Mouse (Mus musculus) liver, adult 2 months (tissue): ENCODE results near the gene Klhl8. TPM values are rescaled to one million over a fixed set of nuclear protein-coding genes. Genes with fewer than 3 reads are reported as not detected.
A peak's percentile ranks its signal among the peaks of the same experiment; 100 is the strongest.

Experiments used
- DNase-seq: peaks from one replicate; pipeline ENCODE4 v3.0.0-alpha.2; 2011; ENCODE audit warnings: low read depth, low spot score; ENCODE audit errors: extremely low read depth
- H3K27ac ChIP-seq: fragments of 200-500 bp; replicated peaks from 2 replicates; pipeline ENCODE4 v1.5.1; 2012; ENCODE audit warnings: low read depth, mild to moderate bottlenecking, control low read depth, inconsistent platforms, low read length; ENCODE audit not compliant: insufficient read depth
- H3K27me3 ChIP-seq: fragments of 200-500 bp; 2 replicates; pipeline ENCODE4 v1.6.1; 2012; ENCODE audit warnings: mild to moderate bottlenecking, moderate library complexity, low read length, inconsistent platforms; ENCODE audit not compliant: control insufficient read depth, insufficient read depth
- H3K36me3 ChIP-seq: fragments of 200-500 bp; 2 replicates; pipeline ENCODE4 v1.6.1; 2012; ENCODE audit warnings: low read length, inconsistent platforms; ENCODE audit not compliant: control insufficient read depth, insufficient read depth
- H3K4me1 ChIP-seq: fragments of 200-500 bp; 2 replicates; pipeline ENCODE4 v1.6.1; 2011; ENCODE audit warnings: low read length; ENCODE audit not compliant: control insufficient read depth, insufficient read depth
- H3K4me3 ChIP-seq: fragments of 200-500 bp; 2 replicates; pipeline ENCODE4 v1.5.1; 2011; ENCODE audit warnings: low read depth, mild to moderate bottlenecking, control low read depth, low read length, moderate library complexity; ENCODE audit not compliant: insufficient read depth
- H3K79me2 ChIP-seq: fragments of 200-500 bp; 2 replicates; pipeline ENCODE4 v1.6.1; 2012; ENCODE audit warnings: inconsistent platforms, mild to moderate bottlenecking, low read length, moderate library complexity; ENCODE audit not compliant: control insufficient read depth, insufficient read depth
- H3K9ac ChIP-seq: fragments of 200-500 bp; 2 replicates; pipeline ENCODE4 v1.6.1; 2012; ENCODE audit warnings: low read depth, mild to moderate bottlenecking, control low read depth, inconsistent platforms, low read length
- CTCF ChIP-seq: fragments of 200-500 bp; IDR thresholded peaks from 2 replicates; pipeline ENCODE4 v1.5.1; 2011; ENCODE audit warnings: low read depth, low read length, control low read depth
- POLR2A ChIP-seq: fragments of 200-500 bp; IDR thresholded peaks from 2 replicates; pipeline ENCODE4 v1.6.1; 2011; ENCODE audit warnings: low read length, control low read depth; ENCODE audit not compliant: insufficient read depth; ENCODE audit errors: extremely low read depth
- WGBS: fragments of 180-500 bp; shearing (Covaris S2); methylation state at CpG from one replicate; pipeline ENCODE4 v1.1.7; 2018; 5-methylcytosine and 5-hydroxymethylcytosine counted together
- polyA plus RNA-seq: library from polyadenylated mRNA; depleted of rRNA; stranded (reverse); fragments of >200 nt; gene quantifications from 2 replicates; pipeline ENCODE4 v1.2.3, GENCODE M21; 2012
- total RNA-seq: library from RNA; depleted of rRNA; stranded (reverse); fragments of >200 nt; gene quantifications from 2 replicates; pipeline ENCODE4 v1.2.3, GENCODE M21; 2014

Klhl8 gene
- total and polyA plus RNA-seq, 2 experiments = 1.3 to 2.6 TPM

DNA sequence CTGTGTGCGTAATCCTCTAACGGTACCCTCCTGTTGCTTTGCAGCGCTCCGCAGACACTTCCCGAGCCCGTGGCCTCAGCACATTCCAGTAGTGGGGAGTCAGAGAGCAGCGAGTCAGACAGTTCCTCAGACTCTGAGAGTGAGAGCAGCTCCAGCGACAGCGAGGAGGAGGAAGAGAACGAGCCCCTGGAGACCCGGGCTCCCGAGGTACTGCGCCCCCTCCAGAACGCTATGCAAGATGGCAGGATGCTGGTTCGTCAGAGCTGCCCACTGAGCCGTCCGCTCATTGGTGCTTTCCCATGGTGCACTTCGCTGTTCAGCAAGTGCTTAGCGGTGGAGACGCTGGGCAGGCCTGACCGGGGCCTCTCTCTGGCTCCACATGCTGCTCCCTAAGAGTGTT, 82.8 kb downstream of the Klhl8 start:
- WGBS = 86% methylated on average over 21 of the region's 21 CpGs
- Histone ChIP-seq H3K4me1 (peaks cover 6% of the 10 kb centered on the region), H3K27ac (peak overlapping the region; percentile 22; the same call in 1 of the 2 replicates), H3K9ac (no peak overlapping the region; the same call in 1 of the 2 replicates), H3K36me3 (peaks cover 29% of the 10 kb centered on the region), H3K27me3 (no peaks in the 10 kb centered on the region), H3K4me3 (no peak overlapping the region), H3K79me2 (peaks cover 4% of the 10 kb centered on the region; the same call in 1 of the 2 replicates)
- no peak for DNase-seq
- TF ChIP-seq CTCF = no peak
- no peak for TF ChIP-seq POLR2A

DNA sequence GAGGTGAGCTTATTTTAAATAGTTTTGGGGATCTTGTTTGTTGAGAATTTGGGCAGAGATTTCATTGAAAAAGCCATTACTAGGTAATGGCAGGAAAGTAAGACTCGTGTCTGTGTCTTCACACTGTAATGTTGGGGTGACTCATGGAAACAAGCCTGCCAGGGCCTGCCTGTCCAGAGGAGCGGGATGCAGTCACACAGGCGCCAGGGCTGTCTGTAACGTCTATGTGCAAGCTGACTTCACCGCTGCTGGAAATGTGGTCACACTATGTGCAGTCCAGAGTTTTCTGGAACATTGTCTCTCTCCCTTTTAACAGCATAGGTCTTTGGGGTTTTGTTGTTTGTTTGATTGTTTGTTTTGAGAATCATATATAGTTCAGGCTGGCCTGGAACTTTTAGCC, 88.1 kb downstream of the Klhl8 start:
- 96% methylated on average over 5 of the region's 5 CpGs for WGBS
- Histone ChIP-seq H3K27me3 (no peaks in the 10 kb centered on the region), H3K9ac (no peak overlapping the region), H3K79me2 (peaks cover 2% of the 10 kb centered on the region; the same call in 1 of the 2 replicates), H3K4me3 (no peak overlapping the region), H3K27ac (no peak overlapping the region), H3K4me1 (peaks cover 12% of the 10 kb centered on the region), H3K36me3 (peaks cover 12% of the 10 kb centered on the region)
- no peak for DNase-seq
- TF ChIP-seq POLR2A (no peak), CTCF (no peak)

- Histone ChIP-seq H3K4me3 (no peak overlapping the region), H3K79me2 (peaks cover 2% of the 10 kb centered on the region; the same call in 1 of the 2 replicates), H3K4me1 (peaks cover 12% of the 10 kb centered on the region), H3K9ac (no peak overlapping the region), H3K27ac (peak overlapping the region; percentile 69), H3K27me3 (no peaks in the 10 kb centered on the region), H3K36me3 (peaks cover 6% of the 10 kb centered on the region)
- TF ChIP-seq POLR2A = no peak
- no peak for TF ChIP-seq CTCF
- 34% methylated on average over 13 of the region's 13 CpGs for WGBS
- peak; percentile 80 for DNase-seq
Measured at GRCm38 (mm10) chr5:103821500-103822298, 89.4 kb downstream of the Klhl8 start.

DNA sequence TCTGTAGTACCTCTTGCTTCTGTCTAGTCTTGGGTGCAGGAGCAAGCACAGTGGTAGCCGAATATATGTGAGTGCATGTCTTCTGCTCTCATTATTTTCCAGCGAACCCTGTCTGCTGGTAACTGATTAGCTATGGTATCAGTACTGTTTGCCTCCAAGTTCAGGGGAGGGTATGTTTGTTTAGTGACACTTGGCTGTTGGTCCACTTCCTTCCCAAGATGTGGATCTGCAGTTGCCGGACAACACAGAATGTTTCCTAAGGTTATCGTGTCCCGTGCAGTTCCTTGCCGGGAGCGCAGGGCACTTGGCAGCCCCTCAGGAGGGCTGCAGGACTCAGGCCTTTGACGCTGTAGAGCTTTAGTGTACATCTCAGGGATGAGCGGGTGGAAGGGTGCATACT, 90.0 kb downstream of the Klhl8 start:
- WGBS = 7% methylated on average over 9 of the region's 9 CpGs
- peaks cover 2% of the 10 kb centered on the region; the same call in 1 of the 2 replicates for H3K79me2 ChIP-seq
- H3K27me3 ChIP-seq = no peaks in the 10 kb centered on the region
- H3K27ac ChIP-seq = peak overlapping the region; percentile 69
- TF ChIP-seq CTCF (no peak), POLR2A (no peak)
- H3K36me3 ChIP-seq = peaks cover 3% of the 10 kb centered on the region
- peak; percentile 94 for DNase-seq
- H3K9ac ChIP-seq = peak overlapping the region; percentile 34
- H3K4me3 ChIP-seq = peak overlapping the region; percentile 53; the same call in 1 of the 2 replicates
- H3K4me1 ChIP-seq = peaks cover 12% of the 10 kb centered on the region

- no peak for DNase-seq
- TF ChIP-seq POLR2A = no peak
- no peak for TF ChIP-seq CTCF
- Histone ChIP-seq H3K36me3 (peaks cover 2% of the 10 kb centered on the region; the same call in 1 of the 2 replicates), H3K27ac (no peak overlapping the region), H3K4me1 (peaks cover 12% of the 10 kb centered on the region), H3K4me3 (no peak overlapping the region), H3K9ac (no peak overlapping the region), H3K79me2 (peaks cover 2% of the 10 kb centered on the region; the same call in 1 of the 2 replicates), H3K27me3 (no peaks in the 10 kb centered on the region)
- WGBS = 72% methylated on average over 1 of the region's 1 CpGs
Measured at GRCm38 (mm10) chr5:103819674-103820073, 91.4 kb downstream of the Klhl8 start.

DNA sequence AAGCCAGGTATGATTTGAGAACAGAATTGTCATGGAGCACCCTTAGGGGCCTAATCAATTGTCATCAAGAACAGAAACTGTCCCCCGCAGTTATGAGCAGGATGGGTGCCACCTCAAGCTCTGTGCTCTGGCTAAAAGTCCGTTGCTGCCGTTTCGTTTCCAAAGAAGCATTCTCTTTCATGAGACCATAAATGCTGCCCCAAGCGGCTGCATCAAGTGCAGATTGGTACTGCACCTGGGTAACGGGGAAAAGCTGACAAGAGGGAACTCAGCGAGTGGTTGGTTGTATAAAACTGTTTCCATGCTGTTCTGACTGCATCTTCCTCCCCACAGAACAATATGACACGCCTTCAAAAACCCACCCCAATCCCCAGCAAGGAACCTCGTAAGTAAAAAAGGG, 92.5 kb downstream of the Klhl8 start:
- Histone ChIP-seq H3K27me3 (no peaks in the 10 kb centered on the region), H3K4me3 (no peak overlapping the region), H3K27ac (no peak overlapping the region), H3K36me3 (no peaks in the 10 kb centered on the region), H3K4me1 (peaks cover 19% of the 10 kb centered on the region), H3K79me2 (peaks cover 2% of the 10 kb centered on the region; the same call in 1 of the 2 replicates), H3K9ac (no peak overlapping the region)
- no peak for TF ChIP-seq POLR2A
- no peak for TF ChIP-seq CTCF
- DNase-seq = no peak
- WGBS = 96% methylated on average over 9 of the region's 9 CpGs
